Mouse (Mus musculus) heart, embryonic 14.5 days (tissue): ENCODE data around the gene Gm20914. TPM values are rescaled to one million over a fixed set of nuclear protein-coding genes. Genes with fewer than 3 reads are reported as not detected.
"Not testable (repeated sequence)": the region's sequence is repeated elsewhere in the genome, so short reads cannot be mapped to it uniquely, and the experiment has no call there.

ENCODE experiments used
- ATAC-seq: fragments of 200-750 bp; cut with Nextera tagmentation; 2 replicates; pipeline ENCODE4 v1.8.0; 2017; ENCODE audit warnings: low read depth, moderate TSS enrichment; ENCODE audit not compliant: insufficient number of reproducible peaks, insufficient read depth, low FRiP score
- H3K27ac ChIP-seq, 2 experiments: fragments of 200-500 bp in 1 of 2; fragments of 300-500 bp in 1 of 2; sonication (generic) in 1 of 2; replicated peaks in 1 of 2; 2 replicates each; pipeline ENCODE4 v1.5.1; 2012 to 2014; ENCODE audit warnings: low read depth in 2 of 2, low read length in 2 of 2, control low read depth in 1 of 2, mild to moderate bottlenecking in 1 of 2, mixed read lengths in 1 of 2; ENCODE audit not compliant: control insufficient read depth in 1 of 2, insufficient read depth in 1 of 2
- H3K27me3 ChIP-seq: fragments of 300-500 bp; sonication (generic); 2 replicates; pipeline ENCODE4 v1.6.1; 2014; ENCODE audit warnings: mild to moderate bottlenecking, low read length, control low read depth; ENCODE audit not compliant: control insufficient read depth, insufficient read depth
- H3K36me3 ChIP-seq: fragments of 300-500 bp; sonication (generic); 2 replicates; pipeline ENCODE4 v1.6.1; 2014; ENCODE audit warnings: mild to moderate bottlenecking, control low read depth, low read length, mixed read lengths; ENCODE audit not compliant: control insufficient read depth, insufficient read depth
- H3K4me1 ChIP-seq, 2 experiments: fragments of 200-500 bp in 1 of 2; fragments of 300-500 bp in 1 of 2; sonication (generic) in 1 of 2; 2 replicates each; pipeline ENCODE4 v1.6.1; 2012 to 2014; ENCODE audit warnings: low read length in 2 of 2, control low read depth in 1 of 2, mixed read lengths in 1 of 2; ENCODE audit not compliant: control insufficient read depth in 2 of 2, insufficient read depth in 2 of 2
- H3K4me2 ChIP-seq: fragments of 300-500 bp; sonication (generic); 2 replicates; pipeline ENCODE4 v1.6.1; 2014; ENCODE audit warnings: mild to moderate bottlenecking, low read length
- H3K4me3 ChIP-seq, 2 experiments: fragments of 200-500 bp in 1 of 2; fragments of 300-500 bp in 1 of 2; sonication (generic) in 1 of 2; 2 replicates each; pipeline ENCODE4 v1.5.1; 2012 to 2014; ENCODE audit warnings: low read length in 2 of 2, mild to moderate bottlenecking in 2 of 2, control low read depth in 1 of 2, low read depth in 1 of 2, moderate library complexity in 1 of 2; ENCODE audit not compliant: control insufficient read depth in 1 of 2, insufficient read depth in 1 of 2
- H3K9ac ChIP-seq: fragments of 300-500 bp; sonication (generic); 2 replicates; pipeline ENCODE4 v1.6.1; 2014; ENCODE audit warnings: mild to moderate bottlenecking, low read length
- H3K9me3 ChIP-seq: fragments of 300-500 bp; sonication (generic); 2 replicates; pipeline ENCODE4 v1.6.1; 2016; ENCODE audit warnings: low read length, control low read depth; ENCODE audit not compliant: control insufficient read depth
- WGBS: fragments of 180-500 bp; shearing (Covaris S2); extraction: QIAGEN DNeasy Blood & Tissue Kit; methylation state at CpG from one replicate; pipeline ENCODE4 v1.1.7; 2014; 5-methylcytosine and 5-hydroxymethylcytosine counted together
- polyA plus RNA-seq: library from polyadenylated mRNA; unstranded; fragments of >200 nt; fragmentation: Nextera tagmentation; extraction: Ambion mirVana; gene quantifications from 2 replicates; pipeline ENCODE4 v1.2.1, GENCODE M21; 2014

Gene Gm20914
- not detected in 2 replicates for polyA plus RNA-seq

- H3K9me3 ChIP-seq, H3K27me3 ChIP-seq, H3K36me3 ChIP-seq, H3K4me1 ChIP-seq, H3K27ac ChIP-seq, H3K4me2 ChIP-seq, ATAC-seq, H3K9ac ChIP-seq, H3K4me3 ChIP-seq: not testable (repeated sequence)
- WGBS, result no CpG with 5 or more reads among the region's 4 CpGs
Observed at GRCm38 (mm10) chrY:5725678-5726077, at the start of gene Gm20914. Gene Gm20914 (plus strand): TSS chrY:5725978.

Other genes starting within 250 kb of the Gm20914 start
- gene Gm21854, start 69.0 kb upstream of the Gm20914 start, polyA plus RNA-seq, result not detected in 2 replicates
- gene Gm28171, start 67.4 kb downstream of the Gm20914 start, polyA plus RNA-seq, result not detected in 2 replicates
- gene Gm21778, start 216.5 kb downstream of the Gm20914 start, polyA plus RNA-seq, result not detected in 2 replicates